Mouse (Mus musculus) heart, embryonic 15.5 days (tissue): ENCODE data around the gene Fnd3c2. TPM values are rescaled to one million over a fixed set of nuclear protein-coding genes. Genes with fewer than 3 reads are reported as not detected.
"Not testable (repeated sequence)": the region's sequence is repeated elsewhere in the genome, so short reads cannot be mapped to it uniquely, and the experiment has no call there.

ENCODE experiments used
- ATAC-seq: fragments of 200-750 bp; cut with Nextera tagmentation; replicated peaks from 2 replicates; pipeline ENCODE4 v1.8.0; 2017; ENCODE audit warnings: low read depth, moderate TSS enrichment; ENCODE audit not compliant: insufficient number of reproducible peaks, insufficient read depth, low FRiP score
- H3K27ac ChIP-seq: fragments of 300-500 bp; sonication (generic); 2 replicates; pipeline ENCODE4 v1.5.1; 2015; ENCODE audit warnings: mild to moderate bottlenecking, inconsistent platforms
- H3K27me3 ChIP-seq: fragments of 300-500 bp; sonication (generic); 2 replicates; pipeline ENCODE4 v1.6.1; 2015; ENCODE audit warnings: inconsistent platforms
- H3K36me3 ChIP-seq: fragments of 300-500 bp; sonication (generic); 2 replicates; pipeline ENCODE4 v1.6.1; 2015; ENCODE audit warnings: mild to moderate bottlenecking, inconsistent platforms
- H3K4me1 ChIP-seq: fragments of 300-500 bp; sonication (generic); replicated peaks from 2 replicates; pipeline ENCODE4 v1.6.1; 2015; ENCODE audit warnings: inconsistent platforms
- H3K4me2 ChIP-seq: fragments of 300-500 bp; sonication (generic); 2 replicates; pipeline ENCODE4 v1.6.1; 2015; ENCODE audit warnings: inconsistent platforms, mild to moderate bottlenecking, moderate library complexity
- H3K4me3 ChIP-seq: fragments of 300-500 bp; sonication (generic); 2 replicates; pipeline ENCODE4 v1.5.1; 2015; ENCODE audit warnings: mild to moderate bottlenecking, inconsistent platforms
- H3K9ac ChIP-seq: fragments of 300-500 bp; sonication (generic); 2 replicates; pipeline ENCODE4 v1.6.1; 2015; ENCODE audit warnings: mild to moderate bottlenecking, inconsistent platforms
- H3K9me3 ChIP-seq: fragments of 300-500 bp; sonication (generic); replicated peaks from 2 replicates; pipeline ENCODE4 v1.6.1; 2016; ENCODE audit warnings: inconsistent platforms
- WGBS: fragments of 180-500 bp; shearing (Covaris S2); methylation state at CpG from one replicate; pipeline ENCODE4 v1.1.7; 2015; ENCODE audit warnings: mixed read lengths; 5-methylcytosine and 5-hydroxymethylcytosine counted together
- polyA plus RNA-seq: library from polyadenylated mRNA; unstranded; fragments of >200 nt; fragmentation: Nextera tagmentation; extraction: Ambion mirVana; gene quantifications from 2 replicates; pipeline ENCODE4 v1.2.1, GENCODE M21; 2015

The Fnd3c2 gene
- not detected in 2 replicates for polyA plus RNA-seq

DNA sequence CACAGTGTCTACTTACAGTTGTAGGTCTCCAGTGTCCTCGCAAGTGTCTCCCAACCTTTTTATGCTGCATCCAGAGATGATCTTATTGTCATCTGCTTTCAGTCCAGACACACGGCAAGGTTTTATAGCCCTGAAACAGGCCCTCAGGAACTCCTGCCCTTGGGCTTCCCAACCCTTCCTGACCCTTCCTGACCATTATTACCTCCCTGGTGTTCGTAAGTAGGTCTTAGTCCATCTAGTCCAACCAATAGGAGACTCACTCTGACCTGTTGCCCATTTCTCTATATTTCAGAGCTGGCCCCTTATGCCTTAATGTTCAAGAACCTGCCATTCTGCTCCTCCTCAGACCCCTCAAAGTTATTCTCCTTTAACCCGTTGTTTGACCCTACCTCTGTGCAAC, at the start of gene Fnd3c2:
TSS of gene Fnd3c2 (minus strand) at position 101 of the 400 bp plus-strand sequence.
- no peaks in the 10 kb centered on the region for H3K9me3 ChIP-seq
- WGBS: 75% methylated on average over 4 of the region's 4 CpGs
- H3K4me3 ChIP-seq: no peak within 1 kb of the TSS
- H3K4me2 ChIP-seq: no peak within 1 kb of the TSS
- H3K27me3 ChIP-seq: no peaks in the 10 kb centered on the region
- H3K4me1 ChIP-seq: no peaks in the 10 kb centered on the region
- no peak within 1 kb of the TSS for H3K27ac ChIP-seq
- no peak within 1 kb of the TSS for H3K9ac ChIP-seq
- no peaks in the 10 kb centered on the region for H3K36me3 ChIP-seq
- no peak for ATAC-seq

DNA sequence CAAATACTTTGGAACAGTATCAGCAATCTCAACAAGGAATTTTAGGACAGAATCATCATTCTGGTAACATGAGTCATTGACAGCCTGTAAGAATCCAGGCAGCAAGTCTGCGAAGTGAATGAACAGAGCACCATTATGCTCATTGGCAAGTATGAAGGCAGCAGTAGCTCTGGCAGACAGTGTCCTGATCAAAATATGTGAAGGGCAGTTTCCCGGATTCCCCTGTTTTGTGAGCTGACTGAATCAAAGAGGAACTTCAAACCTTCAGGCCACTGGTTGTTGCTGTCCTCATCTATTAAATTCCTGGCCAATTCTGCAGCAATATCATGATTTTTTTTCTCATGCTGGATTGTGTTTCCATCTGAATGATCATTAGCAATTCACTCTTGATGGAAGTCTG, 29.3 kb upstream of the Fnd3c2 start:
- H3K4me2 ChIP-seq: no peak overlapping the region
- WGBS: 55% methylated on average over 2 of the region's 2 CpGs

DNA sequence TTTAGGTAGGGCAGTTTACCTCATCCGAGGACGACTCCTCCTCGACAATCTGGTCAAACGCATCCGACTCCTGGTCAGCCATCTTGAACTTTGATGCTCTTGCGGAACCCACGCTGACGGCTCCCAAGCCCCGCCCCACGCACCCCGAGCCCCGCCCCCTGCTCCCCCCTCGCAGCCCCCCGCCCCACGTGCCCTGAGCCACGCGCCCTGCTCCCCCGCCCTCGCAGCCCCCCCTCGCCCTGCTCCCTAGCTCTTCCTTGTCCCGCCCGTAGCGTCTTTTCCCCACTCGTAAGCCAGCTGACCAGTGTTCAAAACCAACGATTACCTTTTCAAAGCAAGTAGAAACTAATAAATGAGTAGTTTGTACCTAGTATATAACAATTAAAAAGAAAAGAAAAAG, 34.1 kb downstream of the Fnd3c2 start, which contains the start of gene Taf9b:
TSS of gene Taf9b (minus strand) at position 101 of the 400 bp plus-strand sequence.
- H3K9ac ChIP-seq: no peak within 1 kb of the TSS; the same call in 1 of the 2 replicates
- H3K4me2 ChIP-seq: peak within 1 kb of the TSS; percentile 64
- H3K4me3 ChIP-seq: peak within 1 kb of the TSS; percentile 67
- 81% methylated on average over 22 of the region's 25 CpGs for WGBS
- H3K27me3 ChIP-seq: no peaks in the 10 kb centered on the region
- no peak for ATAC-seq
- no peaks in the 10 kb centered on the region for H3K4me1 ChIP-seq
- H3K36me3 ChIP-seq: no peaks in the 10 kb centered on the region
- H3K9me3 ChIP-seq: no peaks in the 10 kb centered on the region
- H3K27ac ChIP-seq: peak within 1 kb of the TSS; percentile 77; the same call in 1 of the 2 replicates

More for the DNA sequence above, 29.3 kb upstream of the Fnd3c2 start:
- Histone ChIP-seq H3K36me3 (no peaks in the 10 kb centered on the region), H3K4me3 (no peak overlapping the region), H3K4me1 (no peaks in the 10 kb centered on the region), H3K27me3 (no peaks in the 10 kb centered on the region), H3K27ac (no peak overlapping the region), H3K9me3 (no peaks in the 10 kb centered on the region), H3K9ac (no peak overlapping the region)
- no peak for ATAC-seq

DNA sequence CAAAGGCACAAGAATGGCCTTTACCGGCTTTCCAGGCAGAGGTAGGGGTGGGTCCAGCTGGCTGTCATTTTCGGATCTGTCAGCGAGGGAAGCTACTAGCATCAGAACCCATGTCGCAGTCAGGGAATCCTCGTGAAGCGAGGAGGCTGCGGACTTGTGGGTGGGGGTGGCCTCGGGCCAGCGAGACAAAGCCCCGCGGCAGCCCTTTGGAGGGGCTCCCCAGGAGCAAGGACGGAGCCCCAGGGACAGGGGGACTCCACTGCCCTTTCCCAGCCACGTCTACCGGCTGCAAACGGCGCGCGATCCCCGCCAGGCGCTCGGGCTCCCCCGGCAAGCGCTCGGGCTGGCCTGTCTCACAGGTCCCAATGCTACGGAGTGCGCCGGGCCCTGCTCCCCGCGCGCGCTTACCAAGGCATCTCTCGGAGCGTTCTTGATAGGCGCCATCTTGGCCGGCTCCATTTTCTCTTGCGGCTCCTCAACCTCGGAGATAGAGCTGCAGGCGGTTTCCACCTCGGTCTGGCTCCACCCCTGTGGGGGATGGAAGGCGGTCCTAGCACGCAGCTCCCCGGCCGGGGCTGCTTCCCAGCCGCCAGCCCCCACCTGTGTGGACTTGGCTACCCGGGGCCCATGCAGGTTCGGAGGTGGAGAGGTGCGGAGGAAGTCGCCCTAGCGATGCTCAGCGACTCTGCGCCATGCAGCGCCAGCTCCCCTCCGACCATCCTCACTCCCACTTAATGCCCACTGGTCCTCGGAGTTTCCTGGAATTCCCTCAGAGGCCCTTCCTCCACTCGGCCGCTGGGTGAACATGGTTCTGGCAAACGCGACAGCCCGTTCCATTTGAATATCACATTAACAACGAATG, 35.8 kb downstream of the Fnd3c2 start:
- 11% methylated on average over 60 of the region's 60 CpGs for WGBS
- Histone ChIP-seq H3K4me1 (no peaks in the 10 kb centered on the region), H3K27me3 (no peaks in the 10 kb centered on the region), H3K36me3 (no peaks in the 10 kb centered on the region), H3K4me3 (peak overlapping the region; percentile 67), H3K4me2 (peak overlapping the region; percentile 64), H3K9me3 (no peaks in the 10 kb centered on the region), H3K9ac (peak overlapping the region; percentile 70), H3K27ac (peak overlapping the region; percentile 77)
- ATAC-seq: peak; percentile 87

DNA sequence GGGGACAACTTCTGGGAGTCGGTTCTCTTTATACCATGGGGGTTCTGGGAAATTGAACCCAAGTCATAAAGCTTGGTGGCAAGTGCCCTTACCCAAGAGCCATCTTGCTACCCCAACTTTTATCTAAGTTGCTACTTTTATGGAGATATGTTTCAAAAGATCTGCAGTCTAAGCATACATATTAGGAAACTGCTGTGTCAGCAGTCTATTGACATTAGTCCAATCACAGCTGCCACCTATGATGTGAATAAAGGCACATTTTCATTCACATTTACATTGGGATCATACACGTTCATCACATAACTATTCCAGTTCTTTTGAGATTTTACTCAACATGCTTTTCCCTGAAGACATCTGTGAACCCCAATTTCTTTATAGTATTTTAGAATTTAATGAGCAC, 46.1 kb downstream of the Fnd3c2 start:
- Histone ChIP-seq H3K36me3 (no peaks in the 10 kb centered on the region), H3K27me3 (no peaks in the 10 kb centered on the region), H3K4me2 (no peak overlapping the region), H3K4me1 (no peaks in the 10 kb centered on the region), H3K9me3 (no peaks in the 10 kb centered on the region), H3K9ac (no peak overlapping the region), H3K4me3 (no peak overlapping the region), H3K27ac (no peak overlapping the region)
- 82% methylated on average over 2 of the region's 2 CpGs for WGBS
- no peak for ATAC-seq

DNA sequence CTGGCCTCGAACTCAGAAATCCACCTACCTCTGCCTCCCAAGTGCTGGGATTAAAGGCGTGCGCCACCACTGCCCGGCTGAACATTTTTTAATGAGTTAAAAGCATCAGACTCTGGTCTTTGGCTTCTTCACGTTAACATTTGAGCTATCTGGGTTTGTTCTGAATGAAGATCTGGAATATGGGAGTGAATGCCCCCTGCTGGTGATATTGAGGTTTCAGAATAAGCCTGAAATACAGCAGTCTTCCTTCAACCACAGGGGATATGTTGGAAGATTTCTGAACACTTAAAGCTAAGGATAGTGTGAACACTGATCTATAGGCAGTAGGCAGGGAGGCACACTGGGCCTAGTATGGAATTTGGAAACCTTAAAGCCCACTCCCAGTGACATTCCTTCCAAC, 56.3 kb downstream of the Fnd3c2 start:
- Histone ChIP-seq H3K27ac (no peak overlapping the region), H3K27me3 (no peaks in the 10 kb centered on the region), H3K4me1 (no peaks in the 10 kb centered on the region), H3K36me3 (peaks cover 61% of the 10 kb centered on the region), H3K4me3 (no peak overlapping the region), H3K9me3 (no peaks in the 10 kb centered on the region), H3K4me2 (no peak overlapping the region), H3K9ac (no peak overlapping the region)
- 72% methylated on average over 5 of the region's 5 CpGs for WGBS
- ATAC-seq: no peak

DNA sequence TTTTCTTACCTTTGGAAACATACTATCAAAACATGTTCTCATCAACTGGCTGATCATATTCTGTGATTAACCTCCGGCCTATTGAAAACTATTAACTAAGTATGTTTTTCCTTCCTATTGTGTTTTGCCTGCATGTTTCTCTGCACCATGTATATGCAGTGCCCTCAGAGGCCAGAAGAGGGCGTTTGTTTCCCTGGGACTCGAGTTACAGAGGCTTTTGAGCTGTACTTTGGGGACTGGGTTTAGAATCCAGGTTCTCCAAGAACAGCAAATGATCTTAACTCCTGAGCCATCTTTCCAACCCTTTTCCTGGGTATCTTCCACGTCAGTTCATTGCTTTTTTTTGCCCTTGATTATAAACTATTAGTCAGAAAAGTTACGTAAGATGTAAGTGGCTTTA, 57.9 kb downstream of the Fnd3c2 start:
- no peaks in the 10 kb centered on the region for H3K27me3 ChIP-seq
- no peaks in the 10 kb centered on the region for H3K4me1 ChIP-seq
- peaks cover 57% of the 10 kb centered on the region for H3K36me3 ChIP-seq
- no peak overlapping the region for H3K4me3 ChIP-seq
- H3K27ac ChIP-seq: no peak overlapping the region
- no peak for ATAC-seq
- no peaks in the 10 kb centered on the region for H3K9me3 ChIP-seq
- no peak overlapping the region for H3K4me2 ChIP-seq
- WGBS: 65% methylated on average over 5 of the region's 5 CpGs
- H3K9ac ChIP-seq: no peak overlapping the region

DNA sequence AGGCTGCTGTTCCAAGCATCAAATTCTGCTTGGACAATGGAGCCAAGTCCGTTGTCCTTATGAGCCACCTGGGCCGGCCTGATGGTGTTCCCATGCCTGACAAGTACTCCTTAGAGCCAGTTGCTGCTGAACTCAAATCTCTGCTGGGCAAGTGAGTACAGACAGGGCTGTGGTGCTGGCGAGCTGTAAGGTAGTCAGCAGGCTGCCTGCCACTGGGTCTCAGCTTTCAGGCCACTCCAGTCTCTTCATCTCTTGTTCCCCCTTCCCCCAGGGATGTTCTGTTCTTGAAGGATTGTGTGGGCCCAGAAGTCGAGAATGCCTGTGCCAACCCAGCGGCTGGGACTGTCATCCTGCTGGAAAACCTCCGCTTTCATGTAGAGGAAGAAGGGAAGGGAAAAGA, 60.8 kb downstream of the Fnd3c2 start:
- not testable (repeated sequence) for H3K4me1 ChIP-seq, H3K9me3 ChIP-seq, H3K27ac ChIP-seq, H3K27me3 ChIP-seq, H3K4me2 ChIP-seq, H3K9ac ChIP-seq, H3K4me3 ChIP-seq, ATAC-seq
- WGBS: 79% methylated on average over 6 of the region's 6 CpGs
- H3K36me3 ChIP-seq: peaks cover 39% of the 10 kb centered on the region

DNA sequence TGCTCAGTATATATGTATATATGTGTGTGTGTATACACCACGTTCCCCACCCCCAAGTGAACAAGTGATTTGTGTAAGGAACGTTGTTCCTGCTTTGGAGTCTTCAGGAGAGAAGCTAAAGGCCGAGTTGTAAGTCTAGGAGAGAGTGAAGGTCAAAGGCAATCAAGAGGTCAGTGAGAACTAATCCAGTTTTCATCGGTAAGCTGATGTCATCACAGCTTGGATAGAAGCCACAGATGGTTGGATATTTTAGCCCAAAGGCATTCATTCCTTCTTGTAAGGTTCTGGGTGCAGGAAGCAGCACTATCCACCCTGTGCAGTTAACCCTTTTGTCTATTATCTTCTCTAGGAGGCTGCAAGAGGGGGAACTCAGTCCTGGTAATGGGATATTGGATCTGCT, 65.1 kb downstream of the Fnd3c2 start:
- H3K9ac ChIP-seq: peak overlapping the region; percentile 65
- peaks cover 12% of the 10 kb centered on the region for H3K4me1 ChIP-seq
- H3K4me3 ChIP-seq: peak overlapping the region; percentile 59
- H3K27ac ChIP-seq: peak overlapping the region; percentile 9; the same call in 1 of the 2 replicates
- peaks cover 10% of the 10 kb centered on the region; the same call in 1 of the 2 replicates for H3K36me3 ChIP-seq
- H3K4me2 ChIP-seq: peak overlapping the region; percentile 63
- 32% methylated on average over 4 of the region's 4 CpGs for WGBS
- ATAC-seq: no peak
- no peaks in the 10 kb centered on the region for H3K9me3 ChIP-seq
- H3K27me3 ChIP-seq: no peaks in the 10 kb centered on the region

DNA sequence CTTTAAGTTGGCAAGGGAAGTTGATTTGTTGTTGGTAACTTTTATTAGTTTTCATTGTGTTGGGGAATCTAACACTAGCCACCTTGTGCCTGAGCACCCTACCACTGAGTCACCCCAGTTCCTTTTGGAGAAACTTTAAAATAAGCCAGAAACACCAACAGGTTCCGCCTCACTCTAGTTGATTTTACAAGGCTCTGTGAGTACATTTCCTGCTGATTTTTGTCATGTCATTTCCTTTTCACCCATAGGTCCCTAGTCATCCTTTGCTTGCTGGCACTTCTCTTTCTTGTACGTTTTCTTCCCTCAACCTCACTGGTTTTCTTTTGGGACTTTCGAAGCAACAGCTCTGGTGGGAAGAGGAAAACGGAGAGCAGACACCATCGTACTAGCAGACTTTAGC, 65.8 kb downstream of the Fnd3c2 start:
- peak overlapping the region; percentile 63 for H3K4me2 ChIP-seq
- H3K4me1 ChIP-seq: peaks cover 13% of the 10 kb centered on the region
- WGBS: 30% methylated on average over 5 of the region's 5 CpGs
- ATAC-seq: no peak
- H3K9ac ChIP-seq: peak overlapping the region; percentile 65
- H3K9me3 ChIP-seq: no peaks in the 10 kb centered on the region
- 0 out of 2 replicates have a peak overlapping the region, but pooled peaks have one; percentile 86 for H3K27ac ChIP-seq
- peaks cover 6% of the 10 kb centered on the region; the same call in 1 of the 2 replicates for H3K36me3 ChIP-seq
- H3K27me3 ChIP-seq: no peaks in the 10 kb centered on the region
- H3K4me3 ChIP-seq: peak overlapping the region; percentile 59

DNA sequence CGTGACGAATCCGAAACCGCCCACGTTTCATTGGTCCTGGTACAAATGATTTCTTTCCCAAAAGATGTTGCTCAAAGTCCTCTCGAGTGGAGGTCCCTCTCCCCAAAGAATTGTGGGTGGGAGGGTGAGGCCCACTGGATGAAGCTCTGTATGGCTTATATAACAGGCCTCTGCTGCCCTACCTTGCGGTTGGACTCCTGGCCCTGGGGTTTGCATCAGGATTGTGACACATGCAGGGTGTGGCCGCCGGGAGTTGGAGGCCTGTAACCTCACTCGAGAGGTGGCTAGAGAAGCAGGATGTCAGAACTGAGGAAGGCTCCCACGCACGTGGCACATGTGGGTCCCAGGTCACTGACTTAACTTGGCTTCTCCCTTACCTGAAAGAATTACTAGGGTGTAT, 67.4 kb downstream of the Fnd3c2 start:
- H3K27ac ChIP-seq: peak overlapping the region; percentile 86
- H3K9me3 ChIP-seq: no peaks in the 10 kb centered on the region
- WGBS: 13% methylated on average over 12 of the region's 12 CpGs
- H3K4me3 ChIP-seq: peak overlapping the region; percentile 59
- no peak for ATAC-seq
- peaks cover 14% of the 10 kb centered on the region for H3K4me1 ChIP-seq
- H3K36me3 ChIP-seq: no peaks in the 10 kb centered on the region
- no peaks in the 10 kb centered on the region for H3K27me3 ChIP-seq
- H3K9ac ChIP-seq: peak overlapping the region; percentile 65
- peak overlapping the region; percentile 63 for H3K4me2 ChIP-seq
